In the genomic region with DNA sequence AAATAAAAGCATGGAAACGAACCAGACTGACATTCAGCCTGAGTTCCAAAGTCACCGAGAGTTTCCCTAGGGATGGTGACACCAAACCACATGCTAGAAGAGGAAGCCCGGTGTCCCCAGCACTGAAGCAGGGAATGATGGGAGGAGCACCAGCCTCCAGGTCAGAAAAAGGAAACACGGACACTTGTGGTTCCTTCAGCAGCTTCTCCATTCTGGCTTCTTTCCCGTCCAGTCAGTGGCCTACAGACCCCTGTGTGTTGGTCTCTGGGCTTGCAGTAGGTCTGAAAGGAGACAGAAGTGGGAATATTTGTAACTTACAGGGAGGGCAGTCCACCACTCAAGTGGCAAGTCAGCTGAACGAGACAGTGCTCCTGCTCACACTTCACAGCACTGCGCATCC, we compare ENCODE assay signal across 27 mouse cellular contexts. TPM values are rescaled to one million over a fixed set of nuclear protein-coding genes. Genes with fewer than 3 reads are reported as not detected.
DNase-seq lines count a peak whose midpoint lies in the region; ATAC-seq and TF ChIP-seq lines count a peak whose summit lies in the region.
"Had no signal": no experiment of that assay in that cellular context is flagged by ENCODE, and none has a peak within 500 bp of the region (broad histone marks: within the 10 kb centered on the region; RNA-seq: fewer than 3 reads in every experiment).

No protein-coding gene starts in this region.

- TF ChIP-seq EP300 in liver, postnatal 0 days (IDR thresholded peaks at IDR 0.05; ENCODE audit: low read depth) = no peak

- WGBS in intestine, embryonic 14.5 days = 71% methylated on average over 7 of the region's 7 CpGs
- 72% methylated on average over 7 of the region's 7 CpGs for WGBS in intestine, embryonic 15.5 days
- 36% methylated on average over 7 of the region's 7 CpGs for WGBS in liver, postnatal 0 days (ENCODE audit: insufficient replicate concordance)
- 77% methylated on average over 7 of the region's 7 CpGs for WGBS in midbrain, embryonic 13.5 days

- H3K36me3 ChIP-seq in intestine, embryonic 14.5 days (ENCODE audit: control insufficient read depth, insufficient read depth, low read length) = no peaks in the 10 kb centered on the region
- no peaks in the 10 kb centered on the region for H3K36me3 ChIP-seq in intestine, embryonic 15.5 days
- no peaks in the 10 kb centered on the region for H3K36me3 ChIP-seq in liver, postnatal 0 days (replicated peaks; ENCODE audit: insufficient read depth, low read length)
- no peaks in the 10 kb centered on the region for H3K36me3 ChIP-seq in midbrain, embryonic 13.5 days
- H3K36me3 ChIP-seq: forebrain, embryonic 15.5 days; heart, embryonic 12.5 days; hindbrain, embryonic 13.5 days; liver, embryonic 15.5 days; lung, embryonic 15.5 days; neural tube, embryonic 15.5 days had no signal

- H3K27me3 ChIP-seq in intestine, embryonic 14.5 days (replicated peaks; ENCODE audit: control insufficient read depth, insufficient read depth, low read length) = no peaks in the 10 kb centered on the region
- no peaks in the 10 kb centered on the region for H3K27me3 ChIP-seq in intestine, embryonic 15.5 days (replicated peaks)
- no peaks in the 10 kb centered on the region for H3K27me3 ChIP-seq in liver, postnatal 0 days (ENCODE audit: insufficient read depth, low read length)
- H3K27me3 ChIP-seq in midbrain, embryonic 13.5 days = no peaks in the 10 kb centered on the region
- H3K27me3 ChIP-seq: forebrain, embryonic 15.5 days; heart, embryonic 12.5 days; hindbrain, embryonic 13.5 days; lung, embryonic 15.5 days; neural tube, embryonic 15.5 days had no signal

- H3K4me2 ChIP-seq in intestine, embryonic 14.5 days (ENCODE audit: low read length) = no peak overlapping the region
- H3K4me2 ChIP-seq in intestine, embryonic 15.5 days (replicated peaks) = no peak overlapping the region
- no peak overlapping the region for H3K4me2 ChIP-seq in liver, postnatal 0 days (ENCODE audit: low read depth, low read length)
- no peak overlapping the region for H3K4me2 ChIP-seq in midbrain, embryonic 13.5 days (replicated peaks)
- H3K4me2 ChIP-seq: forebrain, embryonic 15.5 days; heart, embryonic 12.5 days; hindbrain, embryonic 13.5 days; liver, embryonic 15.5 days; lung, embryonic 15.5 days; neural tube, embryonic 15.5 days had no signal

- no peaks in the 10 kb centered on the region for H3K4me1 ChIP-seq in intestine, embryonic 14.5 days (replicated peaks; ENCODE audit: control insufficient read depth, insufficient read depth, low read length)
- no peaks in the 10 kb centered on the region for H3K4me1 ChIP-seq in intestine, embryonic 15.5 days (replicated peaks)
- H3K4me1 ChIP-seq in liver, postnatal 0 days (ENCODE audit: insufficient read depth) = no peaks in the 10 kb centered on the region
- no peaks in the 10 kb centered on the region for H3K4me1 ChIP-seq in midbrain, embryonic 13.5 days (replicated peaks)
- H3K4me1 ChIP-seq: forebrain, embryonic 15.5 days; hindbrain, embryonic 13.5 days; liver, embryonic 15.5 days; neural tube, embryonic 15.5 days had no signal

- no peak overlapping the region for H3K4me3 ChIP-seq in intestine, embryonic 14.5 days (ENCODE audit: low read depth, low read length)
- H3K4me3 ChIP-seq in intestine, embryonic 15.5 days (replicated peaks) = no peak overlapping the region
- no peak overlapping the region for H3K4me3 ChIP-seq in liver, postnatal 0 days (ENCODE audit: low read depth, low read length)
- no peak overlapping the region for H3K4me3 ChIP-seq in midbrain, embryonic 13.5 days (replicated peaks)
- H3K4me3 ChIP-seq: forebrain, embryonic 15.5 days; heart, embryonic 12.5 days; hindbrain, embryonic 13.5 days; layer of hippocampus, adult 2 months; left cerebral cortex, adult 2 months; liver, embryonic 15.5 days; lung, embryonic 15.5 days; neural tube, embryonic 15.5 days had no signal

- no peak for TF ChIP-seq CTCF in liver, postnatal 0 days (IDR thresholded peaks at IDR 0.05; ENCODE audit: low read depth)

- no peaks in the 10 kb centered on the region for H3K9me3 ChIP-seq in intestine, embryonic 14.5 days (ENCODE audit: control insufficient read depth, low read length)
- H3K9me3 ChIP-seq in intestine, embryonic 15.5 days = no peaks in the 10 kb centered on the region
- no peaks in the 10 kb centered on the region for H3K9me3 ChIP-seq in liver, postnatal 0 days (ENCODE audit: low read length)
- no peaks in the 10 kb centered on the region for H3K9me3 ChIP-seq in midbrain, embryonic 13.5 days
- H3K9me3 ChIP-seq: forebrain, embryonic 15.5 days; heart, embryonic 12.5 days; hindbrain, embryonic 13.5 days; liver, embryonic 15.5 days; lung, embryonic 15.5 days; neural tube, embryonic 15.5 days had no signal

- peak; percentile 46 for DNase-seq in intestine, embryonic 14.5 days (ENCODE audit: low spot score)
- peak; percentile 5 for DNase-seq in urinary bladder, postnatal 10 days (ENCODE audit: low spot score)
- DNase-seq in urinary bladder, adult 18-20 months (ENCODE audit: low spot score in 2 of 2) = no peak
- DNase-seq in liver, postnatal 0 days = peak; percentile 12
- peak; percentile 5 for DNase-seq in naive thymus-derived CD4-positive, alpha-beta T cell, adult 2 months (ENCODE audit: low read depth)
- DNase-seq in thymus, postnatal 4 days = no peak
- DNase-seq: adrenal gland, postnatal 10 days; B cell, adult 2 months; cerebellum, adult 11 months; cerebellum, adult 9-10 months; cerebellum, postnatal 36 days; heart, postnatal 4 days; kidney, adult 11 months; kidney, postnatal 36 days; midbrain, embryonic 14.5 days; right cerebral cortex, adult 18-20 months; right cerebral cortex, postnatal 4 days had no signal

- no peak overlapping the region for H3K9ac ChIP-seq in intestine, embryonic 14.5 days (ENCODE audit: low read length)
- no peak overlapping the region for H3K9ac ChIP-seq in intestine, embryonic 15.5 days
- H3K9ac ChIP-seq in liver, postnatal 0 days (replicated peaks) = no peak overlapping the region
- H3K9ac ChIP-seq in midbrain, embryonic 13.5 days (replicated peaks) = no peak overlapping the region
- H3K9ac ChIP-seq: forebrain, embryonic 15.5 days; heart, embryonic 12.5 days; hindbrain, embryonic 13.5 days; liver, embryonic 15.5 days; lung, embryonic 15.5 days; neural tube, embryonic 15.5 days had no signal

- no peak for ATAC-seq in intestine, embryonic 14.5 days (replicated peaks; ENCODE audit: low FRiP score, low TSS enrichment, low read depth)
- no peak for ATAC-seq in intestine, embryonic 15.5 days
- no peak for ATAC-seq in liver, postnatal 0 days
- ATAC-seq in midbrain, embryonic 13.5 days = no peak
- ATAC-seq: forebrain, embryonic 15.5 days had no signal

- no peak overlapping the region for H3K27ac ChIP-seq in intestine, embryonic 14.5 days (ENCODE audit: low read depth)
- H3K27ac ChIP-seq in intestine, embryonic 15.5 days = no peak overlapping the region
- H3K27ac ChIP-seq in liver, postnatal 0 days (ENCODE audit: low read depth) = no peak overlapping the region
- H3K27ac ChIP-seq in midbrain, embryonic 13.5 days = no peak overlapping the region
- H3K27ac ChIP-seq: forebrain, embryonic 15.5 days; hindbrain, embryonic 13.5 days; layer of hippocampus, adult 2 months; left cerebral cortex, adult 2 months; liver, embryonic 15.5 days; lung, embryonic 15.5 days; neural tube, embryonic 15.5 days had no signal

RNA-seq across cellular contexts. Expression of a gene that starts 59.4 kb away (rescaled TPM):
- polyA plus RNA-seq in intestine, embryonic 14.5 days (2014; fragmentation: Nextera tagmentation; extraction: Ambion mirVana) = 29.4 and 31.6 TPM in 2 replicates
- 26.4 and 30.5 TPM in 2 replicates for polyA plus RNA-seq in intestine, embryonic 15.5 days (2015; fragmentation: Nextera tagmentation; extraction: Ambion mirVana)
- polyA plus RNA-seq in liver, postnatal 0 days (2015; fragmentation: Nextera tagmentation; extraction: Ambion mirVana) = 31.7 and 32.3 TPM in 2 replicates
- 26.1 and 29.6 TPM in 2 replicates for polyA plus RNA-seq in midbrain, embryonic 13.5 days (2015; fragmentation: Nextera tagmentation; extraction: Ambion mirVana)

Comparison
In these comparisons a context has a peak if more than half of its experiments do, and no peak if none do; other contexts are left out.
1. DNase-seq: peak in intestine, embryonic 14.5 days (single experiment), urinary bladder, postnatal 10 days (single experiment), liver, postnatal 0 days (single experiment) and naive thymus-derived CD4-positive, alpha-beta T cell, adult 2 months (single experiment); none in urinary bladder, adult 18-20 months (0 of 2) and thymus, postnatal 4 days (single experiment).